Mouse (Mus musculus): Measurements from ENCODE around the gene Hs2st1.

Hs2st1 gene

DNA sequence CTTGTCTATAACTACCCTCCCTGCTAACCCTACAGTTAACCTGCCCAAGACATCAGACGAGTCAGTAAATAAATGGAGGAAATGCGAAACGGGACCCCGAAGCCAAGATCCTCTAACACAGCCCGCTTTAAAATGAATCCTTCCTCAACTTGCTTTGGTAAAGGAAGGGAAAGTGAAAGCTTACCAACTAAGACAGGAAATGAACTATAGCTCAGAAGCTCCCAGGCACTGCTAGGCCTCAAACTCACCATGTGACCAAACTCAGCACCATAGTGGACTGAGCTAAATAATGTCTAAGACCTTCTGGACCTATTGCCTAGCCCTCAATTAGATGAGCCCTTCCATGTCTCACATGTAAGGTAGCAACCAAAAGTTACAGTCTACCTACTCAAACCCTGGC, 168.7 kb downstream of the Hs2st1 start:
- in situ Hi-C loops (cut with MboI; ENCODE audit: low sequenced_read_pairs), result no loop called here

DNA sequence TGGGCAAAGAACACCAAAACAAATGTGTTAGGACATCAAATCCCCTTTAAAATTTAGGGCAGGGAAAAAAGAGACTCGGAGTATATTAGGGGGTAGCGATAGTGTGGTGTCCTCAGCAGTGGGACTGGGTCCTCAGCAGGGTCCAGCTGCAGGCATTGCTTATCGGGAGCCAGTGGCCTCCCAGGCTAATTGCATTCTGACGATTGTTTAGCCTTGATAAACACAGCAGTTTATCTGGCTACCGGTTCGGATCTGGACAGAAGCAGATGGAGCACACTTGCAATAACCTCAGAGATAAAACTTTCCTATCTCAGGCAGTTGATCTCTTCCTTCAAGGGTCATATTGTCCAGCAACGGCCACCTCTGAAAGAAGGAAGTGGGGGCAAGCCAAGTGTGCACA, 169.1 kb downstream of the Hs2st1 start:
- in situ Hi-C loops (cut with MboI; ENCODE audit: low sequenced_read_pairs), result no loop called here

DNA sequence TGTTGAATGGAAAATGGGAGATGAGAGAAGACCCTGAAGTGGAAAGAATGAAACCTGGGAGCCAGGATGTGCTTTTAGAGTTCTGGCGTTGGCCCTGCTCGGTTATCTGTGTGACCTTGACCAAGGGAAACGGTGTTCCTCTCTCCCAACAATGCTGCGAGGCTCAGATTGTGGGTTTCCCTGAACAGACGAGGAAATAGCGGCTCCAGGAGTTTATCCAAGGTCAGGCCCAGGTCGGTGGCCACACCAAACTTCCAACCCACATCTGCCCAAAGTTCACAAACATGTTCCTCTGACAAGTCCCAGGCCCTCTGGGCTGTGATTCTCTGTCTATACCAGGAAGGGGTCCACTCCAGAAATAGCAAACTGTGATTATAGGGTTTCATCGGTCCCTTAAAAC, 169.6 kb downstream of the Hs2st1 start:
- in situ Hi-C loops (cut with MboI; ENCODE audit: low sequenced_read_pairs), result no loop called here

DNA sequence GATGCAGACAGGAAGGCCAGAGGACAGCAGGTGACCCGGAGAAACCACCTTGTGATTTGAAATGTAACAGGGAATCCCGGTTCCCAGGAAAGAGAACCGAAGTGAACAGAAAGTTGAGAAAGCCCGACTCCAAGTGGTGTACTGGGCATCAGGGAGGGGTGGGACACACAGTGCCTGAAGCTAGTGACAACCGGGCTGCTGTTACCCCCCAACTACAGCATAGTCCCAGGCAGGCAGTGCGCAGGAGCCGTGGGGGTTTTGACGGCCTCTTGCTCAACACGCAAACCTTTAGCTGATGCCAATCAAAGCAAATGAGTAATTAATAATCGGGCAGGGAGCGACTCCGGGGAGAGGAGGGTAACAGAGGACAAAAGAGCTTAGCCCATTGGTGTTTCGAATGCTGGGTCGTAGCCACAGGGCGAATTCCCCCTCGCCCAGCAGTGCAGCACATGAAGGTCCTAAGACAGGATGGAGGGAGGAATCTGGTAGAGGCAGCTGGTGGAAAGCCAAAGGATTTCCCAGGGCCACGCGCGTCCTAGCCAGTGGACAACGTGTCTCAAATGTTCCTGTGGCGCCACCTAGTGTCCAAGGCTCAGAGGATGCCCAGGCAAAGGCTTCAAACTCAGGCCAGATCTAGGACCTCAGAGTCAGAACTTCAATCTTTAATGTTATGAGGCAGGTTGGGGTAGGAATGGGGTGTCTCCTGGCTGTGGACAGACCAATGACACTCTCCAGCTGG, 170.5 kb downstream of the Hs2st1 start:
- in situ Hi-C loops (cut with MboI; ENCODE audit: low sequenced_read_pairs), result no loop called here

DNA sequence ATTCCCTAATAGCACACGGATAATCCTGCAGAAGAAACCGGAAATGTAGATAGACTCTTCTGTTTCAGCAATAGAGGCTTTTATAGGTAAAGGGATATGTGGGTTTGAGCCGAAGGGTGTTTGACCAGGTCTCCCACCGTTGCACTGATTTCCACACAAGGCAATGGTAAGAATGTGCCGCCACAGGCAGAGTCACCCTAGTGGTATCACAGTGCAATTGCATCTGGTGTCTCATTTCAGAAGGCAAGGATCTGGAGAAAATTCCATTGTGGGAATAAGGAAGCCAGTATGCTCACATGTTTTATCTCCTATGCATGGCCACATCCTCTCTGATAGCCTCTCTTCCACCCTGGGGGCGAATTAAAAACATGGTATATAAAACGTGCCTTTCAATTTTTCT, 171.8 kb downstream of the Hs2st1 start:
- in situ Hi-C loops (cut with MboI; ENCODE audit: low sequenced_read_pairs), result no loop called here

DNA sequence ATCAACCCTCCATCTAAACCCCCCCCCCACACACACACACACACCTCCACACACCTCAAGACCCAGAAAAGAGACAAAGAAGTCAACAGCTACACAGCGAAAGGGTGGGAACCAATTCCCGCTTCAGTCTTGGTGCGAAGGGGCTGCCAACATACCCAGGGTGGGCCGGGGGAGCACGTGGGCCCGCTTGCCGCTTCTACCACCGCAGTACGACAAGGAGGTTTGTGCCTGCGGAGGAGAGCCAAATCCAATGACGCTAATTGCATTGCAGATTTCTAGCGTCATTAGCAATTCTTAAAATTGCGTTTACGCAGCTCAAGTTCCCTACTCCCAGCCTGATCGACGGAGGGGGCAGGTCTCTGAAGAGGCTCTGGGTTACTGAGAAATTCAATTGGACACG, 173.5 kb downstream of the Hs2st1 start:
- in situ Hi-C loops (cut with MboI; ENCODE audit: low sequenced_read_pairs), result no loop called here

DNA sequence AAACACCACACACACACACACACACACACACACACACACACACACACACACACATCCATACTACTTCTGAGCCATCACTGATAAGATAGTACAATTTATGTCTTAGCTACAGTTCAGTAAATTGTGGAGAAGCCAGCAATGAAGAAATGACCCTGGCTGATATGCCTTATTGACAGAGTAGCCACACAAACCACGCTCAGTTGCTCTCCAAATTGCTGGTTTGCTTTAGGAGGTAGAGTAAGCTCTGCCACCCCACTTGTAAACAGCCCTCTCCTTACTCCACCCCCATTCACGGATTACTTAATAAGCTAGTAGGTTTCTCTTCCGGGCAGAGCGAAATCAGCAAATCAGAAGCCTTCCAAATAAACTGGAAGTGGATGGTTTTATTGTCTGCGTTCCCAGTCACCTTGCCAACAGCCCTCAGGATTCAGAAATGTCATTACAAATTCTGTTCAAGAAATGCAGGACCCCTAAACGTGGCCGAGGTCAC, 175.5 kb downstream of the Hs2st1 start:
- in situ Hi-C loops (cut with MboI; ENCODE audit: low sequenced_read_pairs), result no loop called here

DNA sequence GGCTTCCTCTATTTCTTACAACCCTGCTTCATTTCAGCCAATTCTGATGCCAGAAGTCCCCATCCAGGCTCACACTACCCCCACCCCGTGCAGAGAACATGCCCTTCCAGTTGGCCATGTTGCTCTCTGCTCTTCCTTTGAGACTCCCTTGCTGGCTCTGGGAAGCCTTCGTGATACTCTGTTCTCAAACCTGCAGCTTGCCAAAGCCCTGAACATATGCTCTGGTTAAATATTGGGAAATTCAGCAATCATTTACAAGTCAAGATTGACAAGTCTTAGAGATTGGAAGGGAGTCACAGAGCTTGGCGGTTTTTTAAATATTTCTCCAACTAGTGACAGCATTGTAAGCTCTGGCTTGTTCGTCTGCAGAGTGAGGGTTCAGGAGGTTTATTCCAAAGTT, 183.5 kb downstream of the Hs2st1 start:
- in situ Hi-C loops (cut with MboI; ENCODE audit: low sequenced_read_pairs), result no loop called here

DNA sequence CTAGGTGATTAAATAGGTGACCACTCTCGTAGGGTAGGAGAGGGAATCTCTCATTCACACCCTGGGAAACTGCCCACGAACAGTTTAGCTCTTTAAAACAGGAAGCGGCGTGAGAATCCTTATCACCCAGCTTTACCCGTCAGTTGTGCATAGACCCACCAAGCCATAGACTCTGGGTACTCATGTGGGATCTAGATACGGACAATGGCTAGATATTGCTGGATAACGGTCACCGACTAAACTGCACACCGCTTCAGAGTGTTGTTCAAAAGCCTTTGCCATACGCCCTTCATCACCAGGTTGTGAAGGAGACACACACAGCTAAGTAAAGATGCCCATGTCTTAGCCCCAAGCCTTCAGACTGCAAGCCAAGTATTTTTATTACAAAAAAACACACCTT, 185.3 kb downstream of the Hs2st1 start:
- in situ Hi-C loops (cut with MboI; ENCODE audit: low sequenced_read_pairs), result no loop called here

DNA sequence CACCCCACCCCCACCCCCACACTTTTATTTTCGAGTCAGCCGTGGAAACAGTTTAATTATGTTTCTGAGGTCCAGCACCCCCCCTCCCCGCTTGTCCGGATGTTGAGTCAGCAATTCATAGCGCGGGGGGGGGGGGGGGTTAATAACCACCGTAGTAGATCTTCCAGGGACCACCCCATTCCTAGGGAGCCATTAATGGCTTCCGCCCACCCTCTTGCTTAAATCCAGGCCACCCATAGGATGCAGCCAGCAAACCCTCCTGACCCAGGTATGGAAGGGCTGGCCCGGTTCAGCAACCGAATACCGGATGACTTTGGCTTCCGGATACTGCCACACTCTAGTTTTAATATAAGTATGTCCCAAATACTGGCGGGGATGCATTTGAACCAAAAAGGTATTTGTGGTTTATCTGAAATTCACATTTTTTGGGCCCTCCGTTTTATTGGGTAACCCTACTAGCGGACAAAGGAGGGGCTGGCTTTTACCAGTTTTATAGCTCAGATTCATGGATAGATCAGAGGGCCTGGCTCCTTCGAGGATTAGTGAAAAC, 188.5 kb downstream of the Hs2st1 start:
- in situ Hi-C loops (cut with MboI; ENCODE audit: low sequenced_read_pairs), result no loop called here

DNA sequence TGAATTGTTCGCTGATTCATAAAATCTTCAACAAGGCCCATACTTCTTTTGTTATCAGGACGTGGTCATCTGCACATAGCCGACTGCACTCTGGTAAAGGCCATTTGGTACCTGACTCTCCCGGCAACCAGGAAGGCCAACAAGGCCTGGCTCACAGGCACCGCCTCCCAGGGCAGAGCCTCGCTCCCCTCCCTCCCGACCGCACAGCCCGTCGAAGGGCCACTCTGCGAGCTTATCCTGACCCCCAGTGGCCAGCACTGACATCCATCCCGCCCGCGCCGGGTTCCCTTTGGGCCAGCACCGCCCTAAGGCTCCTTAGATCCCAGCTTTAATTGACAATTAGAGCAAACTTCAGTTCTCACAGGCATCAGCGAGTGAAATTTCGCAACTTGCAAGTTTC, 189.1 kb downstream of the Hs2st1 start:
- in situ Hi-C loops (cut with MboI; ENCODE audit: low sequenced_read_pairs), result no loop called here

DNA sequence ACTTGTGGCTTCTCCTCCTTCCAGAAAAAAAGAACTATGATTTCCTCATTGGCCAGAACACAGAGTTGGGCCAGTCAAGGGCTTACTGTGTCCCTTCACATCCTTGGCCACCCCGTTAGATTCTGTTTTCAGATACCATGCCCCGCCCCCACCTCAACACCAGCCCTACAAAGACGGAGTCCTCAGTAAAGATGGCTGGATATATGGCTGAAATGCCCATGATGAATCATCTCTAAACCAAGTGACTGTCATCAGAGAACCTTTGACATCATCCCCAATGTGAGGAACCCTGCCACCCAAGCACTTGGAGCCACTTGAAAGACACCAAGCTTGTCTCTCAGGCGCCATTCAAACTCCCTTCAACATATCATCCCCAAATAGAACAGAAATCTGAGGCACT, 190.2 kb downstream of the Hs2st1 start:
- in situ Hi-C loops (cut with MboI; ENCODE audit: low sequenced_read_pairs), result no loop called here

Data from CH12F3 (cell line).